ENCODE assay signal across 16 mouse cellular contexts in the genomic region with DNA sequence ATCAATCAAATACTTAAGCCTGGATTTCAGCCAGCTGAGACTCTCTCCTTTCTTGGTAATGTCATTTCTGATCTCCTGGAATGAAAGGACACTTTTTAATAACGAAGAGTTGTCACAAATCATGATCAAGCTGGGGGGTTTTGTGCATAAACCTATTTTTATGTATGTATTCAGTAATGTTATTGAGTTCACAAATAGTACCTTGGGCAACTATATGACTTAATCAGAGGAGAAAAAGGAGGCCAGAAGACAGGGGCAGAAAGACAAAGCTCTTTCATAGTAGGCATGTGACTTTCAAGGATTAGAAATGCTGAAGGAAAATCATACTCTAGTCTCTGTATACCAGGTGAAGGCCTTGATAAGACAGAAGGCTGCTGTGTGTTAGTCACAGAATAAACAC.
"Had no signal": no experiment of that assay in that cellular context is flagged by ENCODE, and none has a peak within 500 bp of the region (broad histone marks: within the 10 kb centered on the region; RNA-seq: fewer than 3 reads in every experiment).

No protein-coding gene starts in this region.

- DNase-seq: heart, postnatal 10 days; heart, postnatal 14 days; heart, postnatal 36 days; heart, postnatal 4 days; kidney, adult 11 months; kidney, adult 18-20 months; kidney, adult 2 months; kidney, adult 8-10 months; kidney, adult 9 months; kidney, postnatal 10 days; kidney, postnatal 14 days; kidney, postnatal 25 days; kidney, postnatal 36 days; kidney, postnatal 4 days; layer of hippocampus, adult 9-11 months; layer of hippocampus, postnatal 36 days had no signal
